Mouse (Mus musculus) heart, postnatal 0 days (tissue): ENCODE measurements around the gene Rmnd1.

Experiments
- CTCF ChIP-seq: IDR thresholded peaks from 2 replicates; pipeline ENCODE4 v1.5.1; 2016; ENCODE audit warnings: antibody characterized with exemption, control low read depth, low read depth
- EP300 ChIP-seq: IDR thresholded peaks from 2 replicates; pipeline ENCODE4 v1.6.1; 2016; ENCODE audit warnings: antibody characterized with exemption, low read depth

DNA sequence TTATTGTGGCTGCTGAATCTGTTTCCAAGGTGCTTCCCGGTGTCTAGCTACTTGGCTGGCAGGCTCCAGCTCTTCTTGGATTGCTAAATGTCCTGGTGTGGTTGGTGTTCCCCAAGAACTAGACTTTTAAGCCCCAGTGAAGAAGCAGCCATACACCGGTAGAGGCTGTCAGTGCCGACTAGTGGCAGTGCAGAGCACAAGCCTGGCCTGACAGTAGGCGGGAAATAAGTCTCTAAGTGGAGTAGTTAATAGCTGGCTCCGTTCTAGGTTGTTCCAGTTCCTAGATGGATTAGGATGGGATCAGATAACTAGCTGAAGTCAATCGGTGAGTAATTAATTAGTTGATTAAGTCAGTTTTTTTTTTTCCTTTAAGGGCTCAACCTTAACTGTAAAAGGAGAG, 40.3 kb downstream of the Rmnd1 start:
- TF ChIP-seq EP300 (no peak), CTCF (peak; percentile 64)
